Mouse (Mus musculus) left cerebral cortex, adult 2 months (tissue): ENCODE data around the gene Mfrp. TPM values are rescaled to one million over a fixed set of nuclear protein-coding genes. Genes with fewer than 3 reads are reported as not detected.
A peak's percentile ranks its signal among the peaks of the same experiment; 100 is the strongest.
"Not testable (repeated sequence)": the region's sequence is repeated elsewhere in the genome, so short reads cannot be mapped to it uniquely, and the experiment has no call there.

Source experiments
- DNase-seq, 2 experiments: peaks; one replicate each; pipeline ENCODE4 v3.0.0; 2021 to 2022; ENCODE audit warnings: low spot score in 2 of 2, mixed read lengths in 1 of 2; ENCODE audit errors: extremely low spot score in 1 of 2
- H3K27ac ChIP-seq: fragments of 200-600 bp; 2 replicates; pipeline ENCODE4 v1.8.1; 2022
- H3K4me3 ChIP-seq: fragments of 200-600 bp; 2 replicates; pipeline ENCODE4 v1.8.1; 2022
- CTCF ChIP-seq: fragments of 200-600 bp; IDR thresholded peaks from 2 replicates; pipeline ENCODE4 v1.8.1; 2022; ENCODE audit warnings: antibody characterized with exemption, mild to moderate bottlenecking, moderate library complexity
- intact Hi-C: fragments of 180-260 bp; cut with DNase I; formaldehyde crosslinking; loops from one replicate; pipeline ENCODE4 v1.15.1; 2025
- total RNA-seq, 2 experiments: library from RNA; stranded (reverse); gene quantifications; 2 replicates each; pipeline ENCODE4 v1.2.3; 2021

Gene Mfrp
- total RNA-seq, 2 experiments from 2014 or later: 0.82 to 1.6 TPM

GRCm38 (mm10) chr9:44106182-44106581, 4.7 kb downstream of the Mfrp start:
- intact Hi-C loops: loop anchor here (5.0 kb wide), 1 partner anchor 39 kb away; the partner anchor contains the start of gene Usp2
- no peak overlapping the region; the same call in 1 of the 2 replicates for H3K27ac ChIP-seq
- H3K4me3 ChIP-seq: no peak overlapping the region
- no peak for TF ChIP-seq CTCF
- no peak for DNase-seq

GRCm38 (mm10) chr9:44106596-44106995, 5.1 kb downstream of the Mfrp start:
- Histone ChIP-seq H3K27ac (peak overlapping the region; percentile 57), H3K4me3 (no peak overlapping the region)
- intact Hi-C loops: loop anchor here (5.0 kb wide), 1 partner anchor 39 kb away; the partner anchor contains the start of gene Usp2
- no peak for TF ChIP-seq CTCF
- no peak for DNase-seq

GRCm38 (mm10) chr9:44107110-44107509, 5.6 kb downstream of the Mfrp start, which contains the start of gene C1qtnf5:
Gene C1qtnf5, plus strand, starts transcription at chr9:44107245.
- TF ChIP-seq CTCF: no peak
- Histone ChIP-seq H3K4me3 (peak within 1 kb of the TSS; percentile 19; the same call in 1 of the 2 replicates), H3K27ac (peak within 1 kb of the TSS; percentile 63)
- peak; percentile 71 to 73 for DNase-seq
- intact Hi-C loops: loop anchor here (5.0 kb wide), 1 partner anchor 40 kb away; the partner anchor contains the start of gene Usp2

- Histone ChIP-seq H3K4me3 (peak overlapping the region; percentile 19; the same call in 1 of the 2 replicates), H3K27ac (peak overlapping the region; percentile 63)
- DNase-seq: no peak
- TF ChIP-seq CTCF: peak; percentile 52
- intact Hi-C loops: loop anchor here (2.0 to 5.0 kb wide), 2 partner anchors 29 to 40 kb away; partner anchors contain the start of gene Usp2
Measured at GRCm38 (mm10) chr9:44107557-44108179, 6.1 kb downstream of the Mfrp start.

GRCm38 (mm10) chr9:44108269-44109055, 6.9 kb downstream of the Mfrp start:
- intact Hi-C loops: loop anchor here (2.0 to 5.0 kb wide), 2 partner anchors 30 to 41 kb away; partner anchors contain the start of gene Usp2
- Histone ChIP-seq H3K27ac (no peak overlapping the region), H3K4me3 (no peak overlapping the region)
- no peak for DNase-seq
- TF ChIP-seq CTCF: no peak

GRCm38 (mm10) chr9:44109360-44110095, 8.0 kb downstream of the Mfrp start:
- peak; percentile 76 to 79 for DNase-seq
- peak; percentile 87 for TF ChIP-seq CTCF
- intact Hi-C loops: loop anchor here (2.0 to 5.0 kb wide), 2 partner anchors 31 to 42 kb away; partner anchors contain the start of gene Usp2
- no peak overlapping the region for H3K27ac ChIP-seq
- H3K4me3 ChIP-seq: no peak overlapping the region

- H3K4me3 ChIP-seq, intact Hi-C loops, H3K27ac ChIP-seq, DNase-seq: not testable (repeated sequence)
Measured at GRCm38 (mm10) chr9:44111909-44112308, 10.4 kb downstream of the Mfrp start.

- DNase-seq: peak; percentile 94
- Histone ChIP-seq H3K4me3 (peak within 1 kb of the TSS; percentile 64), H3K27ac (peak within 1 kb of the TSS; percentile 32; the same call in 1 of the 2 replicates)
- intact Hi-C loops: no loop called here
- TF ChIP-seq CTCF: no peak
Measured at GRCm38 (mm10) chr9:44113105-44113789, 11.7 kb downstream of the Mfrp start, which contains the start of the genes Gm49380 and Rnf26. Gene Gm49380, minus strand, starts transcription at chr9:44113500. Gene Rnf26, minus strand, starts transcription at chr9:44113517.

- H3K4me3 ChIP-seq: no peak overlapping the region
- intact Hi-C loops: no loop called here
- TF ChIP-seq CTCF: no peak
- no peak overlapping the region for H3K27ac ChIP-seq
- no peak for DNase-seq
Measured at GRCm38 (mm10) chr9:44114453-44114852, 12.9 kb downstream of the Mfrp start.

- TF ChIP-seq CTCF: no peak
- H3K4me3 ChIP-seq: no peak overlapping the region
- H3K27ac ChIP-seq: no peak overlapping the region
- intact Hi-C loops: no loop called here
- no peak for DNase-seq
Measured at GRCm38 (mm10) chr9:44115599-44115998, 14.1 kb downstream of the Mfrp start.

- no peak for DNase-seq
- Histone ChIP-seq H3K4me3 (no peak overlapping the region), H3K27ac (no peak overlapping the region)
- intact Hi-C loops: no loop called here
- TF ChIP-seq CTCF: peak; percentile 2
Measured at GRCm38 (mm10) chr9:44116182-44116581, 14.7 kb downstream of the Mfrp start.
